Mouse (Mus musculus) liver, embryonic 13.5 days (tissue): ENCODE measurements around the gene Fam69a. TPM values are rescaled to one million over a fixed set of nuclear protein-coding genes. Genes with fewer than 3 reads are reported as not detected.
A peak's percentile ranks its signal among the peaks of the same experiment; 100 is the strongest.

ENCODE experiments used
- ATAC-seq: fragments of 200-750 bp; cut with Nextera tagmentation; 2 replicates; pipeline ENCODE4 v1.8.0; 2017; ENCODE audit warnings: low read depth, mild to moderate bottlenecking, moderate number of reproducible peaks, moderate library complexity
- DNase-seq: peaks from one replicate; pipeline ENCODE4 v3.0.0; 2022
- H3K27ac ChIP-seq: fragments of 300-500 bp; sonication (generic); 2 replicates; pipeline ENCODE4 v1.5.1; 2015; ENCODE audit warnings: moderate library complexity, mild to moderate bottlenecking, inconsistent platforms
- H3K27me3 ChIP-seq: fragments of 300-500 bp; sonication (generic); 2 replicates; pipeline ENCODE4 v1.6.1; 2015; ENCODE audit warnings: mild to moderate bottlenecking, inconsistent platforms
- H3K36me3 ChIP-seq: fragments of 300-500 bp; sonication (generic); 2 replicates; pipeline ENCODE4 v1.6.1; 2015; ENCODE audit warnings: mild to moderate bottlenecking, inconsistent platforms
- H3K4me1 ChIP-seq: fragments of 300-500 bp; sonication (generic); replicated peaks from 2 replicates; pipeline ENCODE4 v1.6.1; 2015; ENCODE audit warnings: inconsistent platforms
- H3K4me2 ChIP-seq: fragments of 300-500 bp; sonication (generic); 2 replicates; pipeline ENCODE4 v1.6.1; 2015; ENCODE audit warnings: inconsistent platforms, mild to moderate bottlenecking, moderate library complexity
- H3K4me3 ChIP-seq: fragments of 300-500 bp; sonication (generic); replicated peaks from 2 replicates; pipeline ENCODE4 v1.5.1; 2015; ENCODE audit warnings: mild to moderate bottlenecking, inconsistent platforms
- H3K9ac ChIP-seq: fragments of 300-500 bp; sonication (generic); 2 replicates; pipeline ENCODE4 v1.6.1; 2015; ENCODE audit warnings: mild to moderate bottlenecking, inconsistent platforms
- H3K9me3 ChIP-seq: fragments of 300-500 bp; sonication (generic); replicated peaks from 2 replicates; pipeline ENCODE4 v1.6.1; 2016; ENCODE audit warnings: inconsistent platforms
- WGBS: fragments of 180-500 bp; shearing (Covaris S2); methylation state at CpG from one replicate; pipeline ENCODE4 v1.1.7; 2015; ENCODE audit not compliant: insufficient replicate concordance; 5-methylcytosine and 5-hydroxymethylcytosine counted together
- polyA plus RNA-seq: library from polyadenylated mRNA; unstranded; fragments of >200 nt; fragmentation: Nextera tagmentation; extraction: Ambion mirVana; gene quantifications from 2 replicates; pipeline ENCODE4 v1.2.1, GENCODE M21; 2015

Gene Fam69a
- polyA plus RNA-seq, 1 experiment from 2014 or later = 11.3 TPM

DNA sequence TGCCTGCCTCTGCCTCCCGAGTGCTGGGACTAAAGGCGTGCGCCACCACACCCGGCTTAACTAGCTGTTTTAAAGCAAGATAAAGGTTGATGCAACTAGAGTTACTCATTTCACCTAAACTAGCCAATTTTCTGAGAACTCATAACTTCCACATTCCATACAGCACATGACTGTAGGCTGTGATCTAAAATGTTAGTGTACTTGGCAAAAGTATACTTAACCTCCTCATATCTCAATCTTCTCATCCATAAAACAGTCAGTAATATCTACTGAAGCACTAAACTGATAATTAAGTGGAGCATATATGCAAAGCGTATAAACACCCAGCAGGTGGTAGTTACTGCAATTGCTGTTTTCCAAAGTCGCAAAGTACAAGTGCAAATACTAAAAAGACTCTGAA is 113.6 kb downstream of the Fam69a start:
- Histone ChIP-seq H3K4me2 (peak overlapping the region; percentile 70), H3K27ac (peak overlapping the region; percentile 100), H3K9me3 (no peaks in the 10 kb centered on the region), H3K4me1 (peaks cover 64% of the 10 kb centered on the region), H3K27me3 (no peaks in the 10 kb centered on the region), H3K36me3 (peaks cover 23% of the 10 kb centered on the region), H3K4me3 (peak overlapping the region; percentile 76), H3K9ac (peak overlapping the region; percentile 87)
- DNase-seq = peak; percentile 17
- ATAC-seq = no peak
- WGBS = 43% methylated on average over 6 of the region's 6 CpGs

DNA sequence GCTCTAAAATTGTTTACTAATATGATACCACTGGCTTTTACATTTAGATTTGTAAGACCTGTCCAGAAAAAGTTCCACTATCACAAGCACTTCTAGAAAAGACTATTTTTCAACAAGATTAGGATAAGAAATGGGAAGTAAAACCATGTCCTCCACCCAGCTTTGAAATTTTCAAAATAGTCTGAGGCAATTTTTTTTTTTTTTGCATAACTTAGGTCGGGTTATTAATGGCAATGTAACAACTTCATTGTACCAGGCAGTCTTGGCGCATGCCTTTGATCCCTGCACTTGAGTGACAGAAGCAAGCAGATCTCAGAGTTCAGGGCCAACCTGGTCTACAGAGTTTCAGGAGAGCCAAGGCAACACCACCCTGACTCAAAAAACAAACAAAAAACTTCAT is 117.2 kb downstream of the Fam69a start:
- ATAC-seq = no peak
- H3K4me2 ChIP-seq = peak overlapping the region; percentile 91
- H3K9ac ChIP-seq = peak overlapping the region; percentile 54
- H3K27me3 ChIP-seq = no peaks in the 10 kb centered on the region
- H3K36me3 ChIP-seq = peaks cover 23% of the 10 kb centered on the region
- H3K9me3 ChIP-seq = no peaks in the 10 kb centered on the region
- peaks cover 77% of the 10 kb centered on the region for H3K4me1 ChIP-seq
- DNase-seq = no peak
- H3K4me3 ChIP-seq = peak overlapping the region; percentile 96
- WGBS = 47% methylated on average over 2 of the region's 2 CpGs
- peak overlapping the region; percentile 66 for H3K27ac ChIP-seq

GRCm38 (mm10) chr5:107868905-107869424 is 117.9 kb downstream of the Fam69a start:
- Histone ChIP-seq H3K36me3 (peaks cover 23% of the 10 kb centered on the region), H3K27me3 (no peaks in the 10 kb centered on the region), H3K9ac (peak overlapping the region; percentile 99), H3K4me2 (peak overlapping the region; percentile 91), H3K4me1 (peaks cover 85% of the 10 kb centered on the region), H3K27ac (peak overlapping the region; percentile 94), H3K4me3 (peak overlapping the region; percentile 96), H3K9me3 (no peaks in the 10 kb centered on the region)
- ATAC-seq = peak; percentile 94
- under 1% methylated on average over 58 of the region's 58 CpGs for WGBS
- peak; percentile 87 for DNase-seq

DNA sequence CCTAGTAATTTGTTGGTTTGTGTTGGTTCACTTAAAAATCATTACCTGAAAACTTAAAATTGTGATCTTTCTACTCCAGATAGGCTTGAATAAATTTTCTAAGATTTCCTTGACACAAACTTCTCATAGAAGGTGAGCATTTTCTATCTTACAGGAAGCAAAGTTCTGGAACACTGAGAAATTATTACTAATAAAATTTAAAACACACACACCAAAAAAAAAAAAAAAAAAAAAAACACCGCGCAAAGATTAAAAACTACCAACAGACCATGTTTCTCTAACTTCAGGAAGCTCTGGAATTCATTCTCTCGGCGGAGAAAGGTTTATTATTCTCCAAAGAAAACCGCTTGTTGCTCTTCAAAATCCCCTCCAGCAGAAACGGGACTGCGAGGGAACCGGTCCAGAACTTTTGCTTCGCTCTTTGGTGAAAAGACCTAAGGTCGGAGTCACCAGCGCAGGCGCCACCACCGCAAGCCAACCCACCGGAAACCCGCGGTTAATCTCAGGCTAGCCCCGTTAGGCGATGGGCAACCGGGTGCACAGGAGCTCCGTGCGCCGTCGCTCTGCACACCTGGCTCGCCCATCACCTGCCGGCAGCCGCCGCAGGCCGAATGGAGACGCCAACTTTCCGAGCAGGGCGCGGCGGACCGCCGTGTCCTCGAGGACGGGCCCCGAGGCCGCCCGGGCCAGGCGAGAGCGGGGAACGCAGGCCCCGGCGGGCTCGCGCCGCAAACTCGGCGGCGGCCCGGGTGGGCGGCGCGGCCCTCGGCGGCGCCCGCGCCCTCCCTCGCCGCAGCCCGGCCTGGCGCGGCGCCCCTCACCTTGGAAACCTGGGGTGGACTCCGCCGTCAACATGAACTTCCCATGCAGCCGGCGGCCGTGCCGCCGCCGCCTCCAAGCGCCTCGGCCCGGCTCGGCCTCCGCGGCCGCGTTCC is 118.6 kb downstream of the Fam69a start:
- under 1% methylated on average over 81 of the region's 82 CpGs for WGBS
- Histone ChIP-seq H3K36me3 (peaks cover 26% of the 10 kb centered on the region), H3K4me1 (peaks cover 83% of the 10 kb centered on the region), H3K4me3 (peak overlapping the region; percentile 96), H3K9me3 (no peaks in the 10 kb centered on the region), H3K9ac (peak overlapping the region; percentile 99), H3K27me3 (no peaks in the 10 kb centered on the region), H3K4me2 (peak overlapping the region; percentile 91), H3K27ac (peak overlapping the region; percentile 95)
- ATAC-seq = peak; percentile 50
- peak; percentile 53 for DNase-seq

GRCm38 (mm10) chr5:107866127-107867126 is 120.5 kb downstream of the Fam69a start:
- Histone ChIP-seq H3K4me1 (peaks cover 76% of the 10 kb centered on the region), H3K27me3 (no peaks in the 10 kb centered on the region), H3K27ac (peak overlapping the region; percentile 95), H3K4me2 (peak overlapping the region; percentile 91), H3K9ac (peak overlapping the region; percentile 99), H3K4me3 (peak overlapping the region; percentile 96), H3K36me3 (peaks cover 23% of the 10 kb centered on the region), H3K9me3 (no peaks in the 10 kb centered on the region)
- 1% methylated on average over 2 of the region's 2 CpGs for WGBS
- DNase-seq (peak; percentile 49), ATAC-seq (peak; percentile 34)

DNA sequence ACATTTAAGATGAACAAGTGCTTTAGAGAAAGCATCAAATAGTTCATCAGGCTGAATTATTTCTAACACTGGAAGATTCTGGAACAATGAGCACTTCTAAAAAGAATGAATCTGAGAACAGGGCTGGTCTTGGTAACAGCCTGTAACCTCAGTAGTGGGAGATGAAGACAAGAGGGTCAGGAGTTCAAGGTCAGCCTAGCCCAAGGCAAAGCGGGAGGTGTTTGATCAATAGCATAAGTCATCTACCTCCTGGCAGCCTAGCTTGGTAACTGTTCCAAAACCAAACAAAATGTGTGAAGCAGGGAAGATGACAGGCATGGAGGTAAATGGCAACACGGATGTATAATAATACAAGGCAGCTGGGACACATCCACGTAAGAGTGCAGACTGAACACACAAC is 122.9 kb downstream of the Fam69a start:
- no peaks in the 10 kb centered on the region for H3K27me3 ChIP-seq
- H3K9ac ChIP-seq = no peak overlapping the region
- H3K36me3 ChIP-seq = peaks cover 17% of the 10 kb centered on the region
- H3K27ac ChIP-seq = no peak overlapping the region; the same call in 1 of the 2 replicates
- no peak overlapping the region for H3K4me2 ChIP-seq
- no peak overlapping the region for H3K4me3 ChIP-seq
- DNase-seq (no peak), ATAC-seq (no peak)
- whole genome bisulfite sequencing = 82% methylated on average over 3 of the region's 3 CpGs
- H3K9me3 ChIP-seq = no peaks in the 10 kb centered on the region
- H3K4me1 ChIP-seq = peaks cover 61% of the 10 kb centered on the region

DNA sequence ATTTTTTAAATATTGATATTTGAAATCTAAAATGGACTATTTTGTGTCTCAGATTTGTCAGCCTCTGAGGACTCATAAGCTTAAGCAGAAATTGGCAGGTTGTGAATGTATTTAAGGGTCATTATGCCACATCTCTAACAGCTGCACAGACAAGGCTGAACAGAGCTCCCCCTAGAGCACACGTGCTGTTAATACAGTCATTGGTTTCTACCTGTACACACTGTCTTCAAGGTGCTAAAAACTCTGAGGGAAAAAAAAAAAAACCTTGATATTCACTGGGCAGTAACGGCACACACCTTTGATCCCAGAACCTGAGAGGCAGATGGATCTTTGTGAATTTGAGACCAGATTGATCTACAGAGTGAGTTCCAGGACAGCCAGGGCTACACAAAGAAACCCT is 127.9 kb downstream of the Fam69a start:
- no peak overlapping the region for H3K9ac ChIP-seq
- DNase-seq = no peak
- no peak overlapping the region for H3K4me2 ChIP-seq
- no peaks in the 10 kb centered on the region for H3K27me3 ChIP-seq
- 48% methylated on average over 2 of the region's 2 CpGs for WGBS
- no peak overlapping the region for H3K27ac ChIP-seq
- no peaks in the 10 kb centered on the region for H3K9me3 ChIP-seq
- H3K4me1 ChIP-seq = peaks cover 45% of the 10 kb centered on the region
- no peak for ATAC-seq
- H3K36me3 ChIP-seq = peaks cover 19% of the 10 kb centered on the region
- H3K4me3 ChIP-seq = no peak overlapping the region

Other genes with a start within 250 kb of the Fam69a start
- 0.09 and 0.10 TPM in 2 replicates for gene Ube2d2b, start 157.0 kb downstream of the Fam69a start, polyA plus RNA-seq
- gene Evi5, start 112.0 kb downstream of the Fam69a start, polyA plus RNA-seq = 51.3 and 55.5 TPM in 2 replicates
- gene Rpl5, start 86.6 kb downstream of the Fam69a start, polyA plus RNA-seq = 48.8 and 51.9 TPM in 2 replicates
- 46.4 and 50.5 TPM in 2 replicates for gene Mtf2, start 78.6 kb upstream of the Fam69a start, polyA plus RNA-seq
- 27.2 and 31.4 TPM in 2 replicates for gene Tmed5, start 145.5 kb upstream of the Fam69a start, polyA plus RNA-seq
- 5.4 and 8.3 TPM in 2 replicates for gene Ccdc18, start 145.8 kb upstream of the Fam69a start, polyA plus RNA-seq